Mouse (Mus musculus): ENCODE data around the gene Itga9.

DNA sequence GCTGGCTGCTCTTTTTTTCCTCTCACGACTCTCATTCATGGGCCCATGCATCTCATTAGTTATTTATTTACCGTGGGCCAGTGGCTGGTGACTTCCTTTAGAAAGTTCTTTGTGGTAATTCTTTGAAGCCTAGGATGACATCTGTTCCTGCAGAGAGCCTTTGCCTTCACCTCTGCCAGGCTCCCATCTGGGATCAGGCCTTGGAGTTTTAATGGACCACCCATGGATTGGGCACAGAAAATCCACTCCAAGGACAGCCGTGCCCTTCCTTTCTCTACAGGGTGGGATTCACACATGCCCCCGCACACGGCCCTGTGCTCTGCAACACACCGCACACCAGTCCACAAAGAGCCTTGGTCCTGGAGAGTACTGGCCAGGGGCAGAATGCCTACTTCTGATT is 295.4 kb downstream of the Itga9 start:
- no peak for TF ChIP-seq CTCF (conservative IDR thresholded peaks at IDR 0.05; ENCODE audit: insufficient read depth, insufficient read length, low read depth, low read length)
- no peak for TF ChIP-seq POLR2A (IDR thresholded peaks at IDR 0.05; ENCODE audit: low read depth, low read length)
